ENCODE assay signal across 24 mouse cellular contexts in genomic region chr12:108354284-108354683, GRCm38 (mm10). TPM values are rescaled to one million over a fixed set of nuclear protein-coding genes. Genes with fewer than 3 reads are reported as not detected.
DNase-seq lines count a peak whose midpoint lies in the region; ATAC-seq and TF ChIP-seq lines count a peak whose summit lies in the region.
"Had no signal": no experiment of that assay in that cellular context is flagged by ENCODE, and none has a peak within 500 bp of the region (broad histone marks: within the 10 kb centered on the region; RNA-seq: fewer than 3 reads in every experiment).

No protein-coding gene starts in this region.

- H3K4me3 ChIP-seq in forebrain, embryonic 10.5 days: no peak overlapping the region
- no peak overlapping the region for H3K4me3 ChIP-seq in forebrain, postnatal 0 days (ENCODE audit: low read depth, low read length)
- H3K4me3 ChIP-seq in left cerebral cortex, adult 2 months: no peak overlapping the region
- no peak overlapping the region for H3K4me3 ChIP-seq in embryonic facial prominence, embryonic 10.5 days
- H3K4me3 ChIP-seq: gastrocnemius, adult 2 months; limb, embryonic 12.5 days; liver, embryonic 12.5 days; midbrain, embryonic 12.5 days had no signal

- peaks cover 9% of the 10 kb centered on the region; the same call in 1 of the 2 replicates for H3K36me3 ChIP-seq in forebrain, embryonic 10.5 days (replicated peaks)
- H3K36me3 ChIP-seq in forebrain, postnatal 0 days (ENCODE audit: insufficient read depth): no peaks in the 10 kb centered on the region; the same call in 1 of the 2 replicates
- H3K36me3 ChIP-seq in embryonic facial prominence, embryonic 10.5 days (replicated peaks): no peaks in the 10 kb centered on the region
- H3K36me3 ChIP-seq: limb, embryonic 12.5 days; liver, embryonic 12.5 days had no signal

- intact Hi-C loops in left cerebral cortex, postnatal 4 days (cut with DNase I): no loop called here
- intact Hi-C loops in left cerebral cortex, adult 2 months (cut with DNase I): no loop called here

- 0 out of 2 replicates have a peak overlapping the region, but pooled peaks have one; percentile 20 for H3K27ac ChIP-seq in forebrain, embryonic 10.5 days
- no peak overlapping the region for H3K27ac ChIP-seq in forebrain, postnatal 0 days (ENCODE audit: low read depth, low read length)
- H3K27ac ChIP-seq in left cerebral cortex, adult 2 months: no peak overlapping the region
- no peak overlapping the region for H3K27ac ChIP-seq in embryonic facial prominence, embryonic 10.5 days (replicated peaks)
- H3K27ac ChIP-seq: gastrocnemius, adult 2 months; limb, embryonic 12.5 days; liver, embryonic 12.5 days; midbrain, embryonic 12.5 days; stomach, postnatal 0 days had no signal

- TF ChIP-seq CTCF in forebrain, postnatal 0 days (IDR thresholded peaks at IDR 0.05; ENCODE audit: low read depth): no peak
- no peak for TF ChIP-seq CTCF in left cerebral cortex, adult 2 months (IDR thresholded peaks at IDR 0.05)

- peaks cover 22% of the 10 kb centered on the region for H3K4me1 ChIP-seq in forebrain, embryonic 10.5 days
- H3K4me1 ChIP-seq in forebrain, postnatal 0 days (ENCODE audit: insufficient read depth): no peaks in the 10 kb centered on the region; the same call in 1 of the 2 replicates
- peaks cover 23% of the 10 kb centered on the region for H3K4me1 ChIP-seq in embryonic facial prominence, embryonic 10.5 days
- H3K4me1 ChIP-seq: liver, embryonic 12.5 days had no signal

- H3K27me3 ChIP-seq in forebrain, embryonic 10.5 days (ENCODE audit: poor library complexity, severe bottlenecking): peaks cover 54% of the 10 kb centered on the region
- H3K27me3 ChIP-seq in forebrain, postnatal 0 days (ENCODE audit: insufficient read depth, low read length): no peaks in the 10 kb centered on the region
- peaks cover 68% of the 10 kb centered on the region for H3K27me3 ChIP-seq in embryonic facial prominence, embryonic 10.5 days (replicated peaks; ENCODE audit: low read depth, poor library complexity, severe bottlenecking)

- 72% methylated on average over 2 of the region's 2 CpGs for WGBS in forebrain, embryonic 10.5 days
- 73% methylated on average over 2 of the region's 2 CpGs for WGBS in forebrain, postnatal 0 days
- WGBS in embryonic facial prominence, embryonic 10.5 days: 71% methylated on average over 2 of the region's 2 CpGs

- DNase-seq in forebrain, embryonic 10.5 days (ENCODE audit: extremely low spot score, low spot score): no peak
- no peak for DNase-seq in forebrain, postnatal 0 days
- DNase-seq in left cerebral cortex, postnatal 4 days: peak; percentile 74
- no peak for DNase-seq in left cerebral cortex, adult 2 months (ENCODE audit: extremely low spot score in 1 of 2, low spot score in 2 of 2)
- peak; percentile 92 to 93 for DNase-seq in cerebellum, adult 18-20 months
- DNase-seq in cerebellum, postnatal 14 days: peak; percentile 96 to 98
- DNase-seq in embryonic facial prominence, embryonic 10.5 days (ENCODE audit: low spot score): no peak
- DNase-seq in gastrocnemius, postnatal 10 days: no peak
- DNase-seq: adrenal gland, postnatal 36 days; gastrocnemius, adult 2 months; kidney, adult 8-10 months; lung, adult 18-20 months; lung, postnatal 10 days; thymus, adult 2 months; thymus, postnatal 4 days had no signal

- H3K9me3 ChIP-seq in forebrain, embryonic 10.5 days: peaks cover 6% of the 10 kb centered on the region; the same call in 1 of the 2 replicates
- no peaks in the 10 kb centered on the region for H3K9me3 ChIP-seq in forebrain, postnatal 0 days (ENCODE audit: low read length)
- peaks cover 4% of the 10 kb centered on the region; the same call in 1 of the 2 replicates for H3K9me3 ChIP-seq in embryonic facial prominence, embryonic 10.5 days
- H3K9me3 ChIP-seq: liver, embryonic 12.5 days had no signal

- no peak overlapping the region for H3K4me2 ChIP-seq in forebrain, postnatal 0 days (ENCODE audit: low read depth)
- H3K4me2 ChIP-seq: limb, embryonic 12.5 days; liver, embryonic 12.5 days; midbrain, embryonic 12.5 days had no signal

- H3K9ac ChIP-seq in forebrain, postnatal 0 days: no peak overlapping the region
- H3K9ac ChIP-seq: limb, embryonic 12.5 days; liver, embryonic 12.5 days; midbrain, embryonic 12.5 days had no signal

- ATAC-seq in forebrain, postnatal 0 days: no peak
- ATAC-seq: inflammation-experienced regulatory T-cells, adult 6 months; liver, embryonic 12.5 days had no signal

RNA-seq across cellular contexts. Expression of gene Eml1, which starts 16.5 kb away (rescaled TPM):
- polyA plus RNA-seq in forebrain, embryonic 10.5 days (2016; fragmentation: Nextera tagmentation; extraction: Ambion mirVana): 95.1 and 102 TPM in 2 replicates
- 69.1 and 82.9 TPM in 2 replicates for total RNA-seq in forebrain, postnatal 0 days (2014; rRNA removed)
- polyA plus RNA-seq in forebrain, postnatal 0 days (2015; fragmentation: Nextera tagmentation; extraction: Ambion mirVana): 42.8 and 43.5 TPM in 2 replicates
- 10 to 100 TPM; 93.3 to 99.0 TPM for total RNA-seq in left cerebral cortex, postnatal 4 days (2021)
- 10 to 100 TPM; 65.7 to 68.2 TPM for total RNA-seq in left cerebral cortex, adult 2 months (2021)
- polyA plus RNA-seq in embryonic facial prominence, embryonic 10.5 days (2016; fragmentation: Nextera tagmentation; extraction: Ambion mirVana): 70.6 and 74.1 TPM in 2 replicates
- 100 to 1,000 TPM; 127 to 132 TPM for total RNA-seq in gastrocnemius, postnatal 10 days (2021)
- total RNA-seq: common myeloid progenitor, adult 5-6 weeks; megakaryocyte progenitor cell, adult 5-6 weeks; monocyte, adult 5-6 weeks had no signal
- polyA plus RNA-seq: inflammation-experienced regulatory T-cells, adult 6 months had no signal

RNA-seq across cellular contexts. Expression of gene Cyp46a1, which starts 20.1 kb away (rescaled TPM):
- polyA plus RNA-seq in forebrain, embryonic 10.5 days (2016; fragmentation: Nextera tagmentation; extraction: Ambion mirVana): 19.4 and 20.1 TPM in 2 replicates
- 30.4 and 34.9 TPM in 2 replicates for total RNA-seq in forebrain, postnatal 0 days (2014; rRNA removed)
- polyA plus RNA-seq in forebrain, postnatal 0 days (2015; fragmentation: Nextera tagmentation; extraction: Ambion mirVana): 41.8 and 49.6 TPM in 2 replicates
- 10 to 100 TPM; 65.7 to 78.6 TPM for total RNA-seq in left cerebral cortex, postnatal 4 days (2021)
- 100 to 1,000 TPM; 270 to 290 TPM for total RNA-seq in left cerebral cortex, adult 2 months (2021)
- 3.9 and 5.8 TPM in 2 replicates for polyA plus RNA-seq in embryonic facial prominence, embryonic 10.5 days (2016; fragmentation: Nextera tagmentation; extraction: Ambion mirVana)
- total RNA-seq in gastrocnemius, postnatal 10 days (2021): 1 to 10 TPM; 1.1 to 1.5 TPM
- total RNA-seq: common myeloid progenitor, adult 5-6 weeks; monocyte, adult 5-6 weeks; neutrophil, adult 5-6 weeks had no signal
- polyA plus RNA-seq: inflammation-experienced regulatory T-cells, adult 6 months had no signal

RNA-seq across cellular contexts. Expression of gene Hhipl1, which starts 48.2 kb away (rescaled TPM):
- polyA plus RNA-seq in forebrain, embryonic 10.5 days (2016; fragmentation: Nextera tagmentation; extraction: Ambion mirVana): 2.8 and 3.4 TPM in 2 replicates
- total RNA-seq in forebrain, postnatal 0 days (2014; rRNA removed): 3.9 and 5.2 TPM in 2 replicates
- polyA plus RNA-seq in forebrain, postnatal 0 days (2015; fragmentation: Nextera tagmentation; extraction: Ambion mirVana): 1.1 and 1.5 TPM in 2 replicates
- 1 to 10 TPM; 6.3 to 6.6 TPM for total RNA-seq in left cerebral cortex, postnatal 4 days (2021)
- 1 to 10 TPM; 7.1 to 7.4 TPM for total RNA-seq in left cerebral cortex, adult 2 months (2021)
- 0.72 and 0.99 TPM in 2 replicates for polyA plus RNA-seq in embryonic facial prominence, embryonic 10.5 days (2016; fragmentation: Nextera tagmentation; extraction: Ambion mirVana)
- total RNA-seq in gastrocnemius, postnatal 10 days (2021): under 1 TPM; 0.38 to 0.54 TPM
- total RNA-seq: common myeloid progenitor, adult 5-6 weeks; megakaryocyte progenitor cell, adult 5-6 weeks; monocyte, adult 5-6 weeks; neutrophil, adult 5-6 weeks had no signal
- polyA plus RNA-seq: inflammation-experienced regulatory T-cells, adult 6 months had no signal

Comparison
In these comparisons a context has a peak if more than half of its experiments do, and no peak if none do; other contexts are left out.
1. DNase-seq: peak in left cerebral cortex, postnatal 4 days (single experiment), cerebellum, adult 18-20 months (2 of 2) and cerebellum, postnatal 14 days (2 of 2); none in forebrain, embryonic 10.5 days (single experiment), forebrain, postnatal 0 days (single experiment), left cerebral cortex, adult 2 months (0 of 2), embryonic facial prominence, embryonic 10.5 days (single experiment) and gastrocnemius, postnatal 10 days (single experiment).
2. RNA of gene Cyp46a1, which starts 20.1 kb away (total RNA-seq): 270 to 290 TPM in left cerebral cortex, adult 2 months, 65.7 to 78.6 TPM in left cerebral cortex, postnatal 4 days and 30.4 to 34.9 TPM in forebrain, postnatal 0 days; 1.1 to 1.5 TPM in gastrocnemius, postnatal 10 days; every median in the first group is over 10 times any median in the second.